Mouse (Mus musculus) Patski (cell line): ENCODE measurements around the gene Gm20388. TPM values are rescaled to one million over a fixed set of nuclear protein-coding genes. Genes with fewer than 3 reads are reported as not detected.
A peak's percentile ranks its signal among the peaks of the same experiment; 100 is the strongest.

Experiments used
- ATAC-seq: fragments of 100-300 bp; one replicate; pipeline ENCODE4 v1.8.0; 2021
- CTCF ChIA-PET: fragments of 350-600 bp; sonication (Branson Sonifier 250); formaldehyde crosslinking; loops from one replicate; lab custom pipeline; 2022; ENCODE audit warnings: inconsistent platforms; lab: Charles Lee
- POLR2A ChIA-PET: fragments of 350-600 bp; sonication (Branson Sonifier 250); formaldehyde crosslinking; loops from one replicate; lab custom pipeline; 2022; ENCODE audit warnings: antibody characterized with exemption, inconsistent platforms; lab: Charles Lee
- DNase-seq: peaks from one replicate; pipeline ENCODE4 v3.0.0-alpha.2; 2011; ENCODE audit warnings: low read depth, low spot score
- H3K27me3 ChIP-seq: fragments of 371-371 bp; one replicate; pipeline ENCODE4 v1.5.1; 2021
- CTCF ChIP-seq: fragments of 100-300 bp; IDR thresholded peaks from one replicate; pipeline ENCODE4 v1.5.1; 2021
- in situ Hi-C: fragments of 300-500 bp; cut with MboI; formaldehyde crosslinking; loops from 3 replicates; pipeline ENCODE4 v1.11.1; 2018; ENCODE audit warnings: low pct_unique_long_range_greater_than_20kb, mixed read lengths
- polyA plus RNA-seq: library from polyadenylated mRNA; unstranded; gene quantifications from one replicate; pipeline ENCODE4 v1.2.3, GENCODE M21; 2021

Gm20388 gene
- polyA plus RNA-seq, 1 experiment from 2014 or later = 86.7 TPM

GRCm38 (mm10) chr8:120036578-120036977 is 125.9 kb downstream of the Gm20388 start:
- in situ Hi-C loops = no loop called here
- no peaks in the 10 kb centered on the region for H3K27me3 ChIP-seq
- CTCF ChIA-PET = no interaction called here
- DNase-seq (no peak), ATAC-seq (no peak)
- POLR2A ChIA-PET = no interaction called here
- no peak for TF ChIP-seq CTCF

- in situ Hi-C loops = no loop called here
- ChIA-PET CTCF (no interaction called here), POLR2A (no interaction called here)
- ATAC-seq = no peak
- H3K27me3 ChIP-seq = no peaks in the 10 kb centered on the region
- no peak for TF ChIP-seq CTCF
- no peak for DNase-seq
Measured at GRCm38 (mm10) chr8:120037199-120037598, 126.6 kb downstream of the Gm20388 start.

- in situ Hi-C loops = no loop called here
Measured at GRCm38 (mm10) chr8:120037611-120038010, 127.0 kb downstream of the Gm20388 start.

GRCm38 (mm10) chr8:120038741-120039140 is 128.1 kb downstream of the Gm20388 start:
- ChIA-PET CTCF (no interaction called here), POLR2A (no interaction called here)
- in situ Hi-C loops = no loop called here
- ATAC-seq (no peak), DNase-seq (no peak)
- no peak for TF ChIP-seq CTCF
- H3K27me3 ChIP-seq = no peaks in the 10 kb centered on the region

More at GRCm38 (mm10) chr8:120037611-120038010, 127.0 kb downstream of the Gm20388 start:
- CTCF ChIA-PET = no interaction called here
- no peak for TF ChIP-seq CTCF
- no peaks in the 10 kb centered on the region for H3K27me3 ChIP-seq
- POLR2A ChIA-PET = no interaction called here
- no peak for ATAC-seq
- no peak for DNase-seq

- ChIA-PET CTCF (no interaction called here), POLR2A (interaction anchor here (0.6 kb wide), 1 partner anchor 9 kb away, joined by 3 read pairs; no protein-coding TSS in a partner anchor)
- TF ChIP-seq CTCF = no peak
- ATAC-seq (peak; percentile 27), DNase-seq (no peak)
- no peaks in the 10 kb centered on the region for H3K27me3 ChIP-seq
- in situ Hi-C loops = no loop called here
Measured at GRCm38 (mm10) chr8:120039313-120039919, 128.8 kb downstream of the Gm20388 start.

- POLR2A ChIA-PET = no interaction called here
- no peak for ATAC-seq
- no peak for TF ChIP-seq CTCF
- in situ Hi-C loops = no loop called here
- DNase-seq = no peak
- H3K27me3 ChIP-seq = no peaks in the 10 kb centered on the region
- CTCF ChIA-PET = no interaction called here
Measured at GRCm38 (mm10) chr8:120040861-120041260, 130.2 kb downstream of the Gm20388 start.

GRCm38 (mm10) chr8:120042542-120043312 is 132.1 kb downstream of the Gm20388 start:
- in situ Hi-C loops = no loop called here
- no peak for ATAC-seq
- POLR2A ChIA-PET = no interaction called here

GRCm38 (mm10) chr8:120044907-120045306 is 134.3 kb downstream of the Gm20388 start:
- in situ Hi-C loops = no loop called here
- ChIA-PET POLR2A (no interaction called here), CTCF (interaction anchor here (1.0 to 2.1 kb wide), 2 partner anchors 10 to 40 kb away, joined by 5 to 6 read pairs; no protein-coding TSS in a partner anchor)
- DNase-seq (no peak), ATAC-seq (no peak)
- no peaks in the 10 kb centered on the region for H3K27me3 ChIP-seq
- no peak for TF ChIP-seq CTCF

More at GRCm38 (mm10) chr8:120042542-120043312, 132.1 kb downstream of the Gm20388 start:
- no peak for TF ChIP-seq CTCF
- no peak for DNase-seq
- CTCF ChIA-PET = interaction anchor here (1.6 kb wide), 1 partner anchor 29 kb away, joined by 3 read pairs; no protein-coding TSS in a partner anchor
- no peaks in the 10 kb centered on the region for H3K27me3 ChIP-seq

- CTCF ChIA-PET = interaction anchor here (1.0 to 2.1 kb wide), 2 partner anchors 11 to 41 kb away, joined by 5 to 6 read pairs; no protein-coding TSS in a partner anchor
- POLR2A ChIA-PET = interaction anchor here (0.6 kb wide), 1 partner anchor 635 kb away, joined by 5 read pairs; no protein-coding TSS in a partner anchor
- H3K27me3 ChIP-seq = no peaks in the 10 kb centered on the region
- in situ Hi-C loops = no loop called here
- no peak for ATAC-seq
- no peak for DNase-seq
- no peak for TF ChIP-seq CTCF
Measured at GRCm38 (mm10) chr8:120045471-120045870, 134.8 kb downstream of the Gm20388 start.

- ChIA-PET POLR2A (interaction anchor here (0.6 to 0.8 kb wide), 2 partner anchors 12 to 636 kb away, joined by 3 to 5 read pairs; no protein-coding TSS in a partner anchor), CTCF (interaction anchor here (1.2 kb wide), 1 partner anchor 30 kb away, joined by 3 read pairs; no protein-coding TSS in a partner anchor)
- in situ Hi-C loops = no loop called here
- ATAC-seq = peak; percentile 40
- no peak for TF ChIP-seq CTCF
- DNase-seq = peak; percentile 54
- no peaks in the 10 kb centered on the region for H3K27me3 ChIP-seq
Measured at GRCm38 (mm10) chr8:120046258-120047020, 135.8 kb downstream of the Gm20388 start.
